Mouse (Mus musculus) thymus, postnatal 14 days (tissue): ENCODE results near the gene Gm4131.
A peak's percentile ranks its signal among the peaks of the same experiment; 100 is the strongest.
"Not testable (repeated sequence)": the region's sequence is repeated elsewhere in the genome, so short reads cannot be mapped to it uniquely, and the experiment has no call there.

Experiments used
- DNase-seq: peaks from one replicate; pipeline ENCODE4 v3.0.0; 2021

Gene Gm4131

DNA sequence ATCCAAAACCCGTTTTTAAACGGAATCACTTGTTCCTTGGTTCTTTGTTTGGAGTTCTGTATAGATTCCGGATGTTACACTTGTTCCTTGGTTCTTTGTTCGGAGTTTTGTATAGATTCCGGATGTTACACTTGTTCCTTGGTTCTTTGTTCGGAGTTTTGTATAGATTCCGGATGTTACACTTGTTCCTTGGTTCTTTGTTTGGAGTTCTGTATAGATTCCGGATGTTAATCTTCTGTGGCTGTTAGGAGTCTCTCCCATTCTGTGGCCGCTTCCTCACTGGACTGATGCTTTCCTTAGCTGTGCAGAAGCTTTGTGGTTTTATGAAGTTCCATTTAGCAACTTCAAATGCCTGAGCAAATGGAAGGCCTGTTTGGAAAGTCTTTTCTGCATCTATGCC lies at the start of gene Gm4131:
TSS of gene Gm4131 (minus strand) at position 101 of the 400 bp plus-strand sequence.
- DNase-seq: not testable (repeated sequence)

DNA sequence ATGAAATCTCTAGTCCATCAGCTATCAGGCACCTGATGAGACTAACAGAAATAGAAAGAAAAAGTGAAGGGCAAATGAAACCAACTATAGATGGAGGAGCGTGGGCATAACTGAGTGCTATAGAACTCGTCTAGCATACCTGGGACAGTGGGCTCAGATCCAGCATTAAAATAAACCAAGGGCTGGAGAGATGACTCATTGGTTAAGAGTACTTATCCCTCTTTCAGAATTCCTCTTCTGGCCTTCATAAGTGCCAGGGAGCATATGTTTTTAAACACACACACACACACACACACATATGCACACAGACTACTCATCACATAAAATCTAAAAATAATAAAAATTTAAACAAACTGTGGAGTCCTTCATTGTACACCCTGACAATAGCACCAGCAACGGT lies 43.2 kb upstream of the Gm4131 start:
- no peak for DNase-seq

DNA sequence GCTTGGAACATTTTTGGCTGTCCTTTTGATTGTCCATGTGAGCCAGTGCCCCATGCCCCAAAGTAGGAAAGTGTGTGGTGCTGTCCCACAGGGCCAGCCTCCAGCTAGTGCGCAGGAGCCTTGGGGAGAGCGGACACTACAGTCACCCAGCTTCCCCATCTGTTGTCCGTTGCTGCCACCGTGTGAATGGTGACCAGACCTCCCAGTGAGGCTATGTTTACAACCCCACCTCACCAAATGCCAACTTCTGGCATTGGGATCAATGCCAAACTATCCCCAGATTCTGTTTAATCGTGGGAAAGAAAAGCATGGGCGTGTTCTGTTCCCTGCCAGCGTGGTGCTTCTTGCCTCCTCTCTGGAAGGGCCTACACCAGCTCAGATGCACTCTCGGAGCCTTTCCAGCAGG lies 41.1 kb upstream of the Gm4131 start:
- no peak for DNase-seq

DNA sequence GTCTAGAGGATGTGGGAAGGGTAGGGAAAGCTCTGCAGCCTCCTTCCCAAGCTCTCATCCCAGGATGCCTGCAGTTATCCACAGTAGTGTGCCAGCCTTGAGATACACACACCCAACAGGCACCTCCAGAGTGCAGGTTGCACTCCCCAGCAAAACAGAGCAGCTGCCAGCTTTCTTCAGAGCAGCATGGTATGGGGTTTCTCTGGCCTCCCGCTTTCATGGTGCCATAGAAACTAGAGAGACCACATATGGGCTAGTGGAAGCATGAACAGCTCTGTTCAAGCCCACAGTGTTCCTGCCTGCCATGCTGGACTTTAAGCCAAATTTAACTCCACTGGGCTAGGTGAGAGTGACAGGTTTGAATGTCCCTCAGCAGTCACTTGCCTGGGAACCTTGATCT lies 36.1 kb upstream of the Gm4131 start:
- no peak for DNase-seq

DNA sequence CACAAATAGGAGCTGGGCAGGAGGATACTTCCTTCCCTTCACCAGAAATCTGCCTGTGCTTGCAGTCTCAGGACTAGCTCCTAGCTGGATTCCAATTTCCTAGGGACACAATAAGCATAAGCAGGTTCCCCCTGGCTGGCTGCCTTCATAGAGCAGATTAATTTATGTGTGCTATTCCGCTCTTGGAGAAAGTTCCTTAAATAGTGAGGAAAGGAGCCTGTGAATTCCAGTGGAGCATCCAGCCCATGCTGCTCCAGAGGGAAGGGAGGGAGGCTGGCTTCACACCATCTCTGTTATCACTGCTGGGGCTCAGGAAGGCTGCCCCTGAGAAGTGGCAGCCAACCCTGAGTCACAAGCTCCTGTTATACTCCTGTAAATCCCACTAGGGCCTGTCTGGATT lies 35.5 kb upstream of the Gm4131 start:
- no peak for DNase-seq

DNA sequence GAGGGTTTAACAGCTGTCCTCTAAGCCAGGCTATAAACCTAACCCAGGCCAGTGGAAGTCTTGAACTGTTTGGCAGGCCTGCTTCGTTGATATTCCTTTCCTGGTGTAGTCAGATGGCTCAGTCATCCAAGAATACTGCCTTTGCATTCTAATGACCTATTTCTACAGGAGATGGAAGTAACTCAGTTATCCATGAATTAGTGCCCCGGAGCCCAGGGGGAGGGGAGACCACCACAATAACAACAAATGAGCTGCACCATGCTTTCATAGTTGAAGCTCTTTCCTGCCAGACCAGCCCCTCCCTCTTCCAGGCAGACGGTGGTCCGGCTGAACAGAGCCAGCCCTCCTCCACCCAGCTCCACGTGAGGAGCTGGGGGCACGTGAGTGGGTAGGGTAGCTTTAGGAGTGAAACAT lies 33.4 kb upstream of the Gm4131 start:
- DNase-seq: no peak

DNA sequence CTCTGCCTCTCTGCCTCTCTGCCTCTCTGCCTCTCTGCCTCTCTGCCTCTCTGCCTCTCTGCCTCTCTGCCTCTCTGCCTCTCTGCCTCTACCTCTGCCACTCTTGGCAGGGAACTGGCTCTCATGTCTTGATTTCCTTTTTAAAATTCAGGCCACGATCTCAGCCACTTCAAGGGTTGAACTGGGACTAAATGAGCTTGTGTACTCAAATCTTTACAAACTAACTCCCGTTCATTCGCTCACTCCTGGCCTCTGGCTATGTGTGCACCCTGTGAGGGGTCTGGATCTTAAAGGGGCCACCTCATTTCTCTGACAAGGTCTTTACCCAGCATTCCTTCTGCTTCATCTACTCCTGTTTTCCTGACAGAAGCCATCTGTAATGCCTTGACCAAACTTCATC lies 18.6 kb upstream of the Gm4131 start:
- DNase-seq: no peak

DNA sequence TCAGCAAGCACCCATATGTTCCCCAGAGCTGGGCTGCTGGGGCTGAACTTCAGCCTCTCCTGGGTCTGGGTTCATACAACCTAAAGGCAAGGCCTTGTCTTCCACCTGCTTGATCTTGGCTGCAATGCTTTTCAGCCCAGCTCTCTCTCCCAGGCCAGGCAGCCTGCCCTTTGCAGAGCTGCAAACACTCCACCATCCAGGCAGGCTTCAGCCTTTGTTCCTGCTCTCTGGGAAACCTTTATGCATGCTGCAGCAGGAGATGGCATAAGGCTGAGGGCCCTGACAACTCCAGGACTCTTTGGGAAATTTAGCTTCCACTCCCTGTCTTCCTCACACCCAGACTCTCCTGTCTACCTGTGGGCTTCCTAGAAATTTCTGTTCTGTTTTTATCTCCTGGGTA lies 17.9 kb upstream of the Gm4131 start:
- DNase-seq: no peak

DNA sequence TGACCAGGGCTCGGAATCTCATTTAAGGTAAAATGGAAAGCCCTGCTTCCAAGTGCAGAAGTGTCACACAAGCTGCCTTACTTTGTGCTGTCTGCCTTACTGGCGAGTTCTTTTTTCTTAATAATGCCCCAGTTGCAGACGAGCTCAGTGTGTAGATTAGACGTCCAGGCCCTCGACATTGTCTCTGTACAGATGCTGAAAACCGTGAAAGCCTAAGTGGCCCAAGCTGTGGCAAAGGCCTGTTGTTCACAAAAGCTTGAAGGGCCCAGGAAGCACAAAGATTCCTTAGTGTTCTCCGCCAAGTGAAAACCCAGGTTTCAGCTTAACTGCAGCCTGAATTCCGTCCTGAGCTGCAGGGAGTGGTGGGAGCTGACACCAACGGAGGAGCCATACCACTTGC lies 15.0 kb upstream of the Gm4131 start:
- no peak for DNase-seq

DNA sequence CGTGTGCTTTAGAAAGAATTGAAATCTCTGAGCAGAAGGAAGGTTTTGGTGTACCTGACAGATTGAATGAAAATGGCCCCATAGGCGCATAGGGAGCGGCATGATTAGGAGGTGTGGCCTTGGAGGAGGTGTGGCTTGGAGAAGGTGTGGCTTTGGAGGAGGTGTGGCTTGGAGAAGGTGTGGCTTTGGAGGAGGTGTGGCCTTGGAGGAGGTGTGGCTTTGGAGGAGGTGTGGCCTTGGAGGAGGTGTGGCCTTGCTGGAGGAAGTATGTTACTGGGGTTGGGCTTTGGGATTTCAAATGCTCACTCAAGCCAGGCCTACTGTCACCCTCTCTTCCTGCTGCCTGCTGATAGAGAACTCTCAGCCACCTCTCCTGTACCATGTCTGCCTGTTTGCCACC lies 14.2 kb upstream of the Gm4131 start:
- no peak for DNase-seq

DNA sequence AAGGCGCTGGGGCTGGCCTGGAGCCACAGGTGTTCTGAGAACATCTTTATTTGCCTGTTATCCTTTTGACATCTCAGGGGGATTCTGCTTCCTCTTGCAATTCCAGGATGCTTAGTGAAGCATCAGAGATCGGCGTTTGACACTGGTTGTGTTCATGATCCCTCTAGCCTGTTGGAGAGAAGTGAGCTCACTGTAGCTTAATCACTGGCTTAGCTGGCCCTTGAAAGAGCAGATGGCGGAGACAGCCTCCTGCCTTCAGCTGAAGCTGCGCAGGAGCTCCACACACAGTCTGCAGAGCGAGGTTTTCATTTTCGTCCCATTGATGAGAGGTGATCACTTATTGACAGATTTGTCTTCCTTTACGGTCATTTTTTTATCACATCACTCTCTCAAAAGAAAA lies 9.1 kb upstream of the Gm4131 start:
- no peak for DNase-seq

DNA sequence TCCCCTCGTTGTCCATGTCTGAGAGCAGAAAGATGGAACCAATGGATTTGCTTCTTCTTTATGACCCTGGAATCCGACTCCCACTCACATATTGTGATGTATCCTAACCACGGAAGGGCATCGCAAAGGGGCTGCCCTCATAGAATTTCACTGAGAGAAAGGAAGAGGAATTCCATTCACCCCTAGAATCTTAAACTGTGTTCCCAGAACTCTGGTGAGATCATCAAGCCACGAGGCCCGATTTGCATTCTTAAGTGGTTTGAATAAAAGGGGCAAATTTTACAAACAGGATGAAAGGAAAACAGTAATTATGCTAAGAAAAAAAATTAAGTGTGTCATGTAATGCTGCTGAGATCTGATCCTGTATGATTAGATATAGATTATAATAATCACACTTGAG lies 8.2 kb upstream of the Gm4131 start:
- no peak for DNase-seq

DNA sequence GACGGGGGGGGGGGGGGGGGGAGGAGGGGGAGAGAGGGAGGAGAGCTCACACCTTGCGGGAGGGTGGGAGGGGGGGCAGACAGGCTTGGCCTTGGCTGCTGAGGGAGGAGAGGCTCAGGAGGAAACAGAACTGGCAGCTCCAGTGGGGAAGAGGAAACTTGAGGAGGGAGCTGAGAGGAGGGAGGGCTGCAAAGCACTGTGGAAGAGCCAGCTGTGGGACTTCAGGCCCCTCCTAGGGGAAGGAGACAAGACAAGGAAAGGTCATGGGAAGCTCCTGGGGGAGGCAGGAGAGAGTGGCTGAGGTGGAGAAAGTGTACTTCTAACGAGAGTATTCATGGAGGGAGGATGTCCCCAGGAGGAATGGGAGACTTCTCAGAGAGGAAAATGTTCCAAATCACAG lies 6.7 kb upstream of the Gm4131 start:
- no peak for DNase-seq

DNA sequence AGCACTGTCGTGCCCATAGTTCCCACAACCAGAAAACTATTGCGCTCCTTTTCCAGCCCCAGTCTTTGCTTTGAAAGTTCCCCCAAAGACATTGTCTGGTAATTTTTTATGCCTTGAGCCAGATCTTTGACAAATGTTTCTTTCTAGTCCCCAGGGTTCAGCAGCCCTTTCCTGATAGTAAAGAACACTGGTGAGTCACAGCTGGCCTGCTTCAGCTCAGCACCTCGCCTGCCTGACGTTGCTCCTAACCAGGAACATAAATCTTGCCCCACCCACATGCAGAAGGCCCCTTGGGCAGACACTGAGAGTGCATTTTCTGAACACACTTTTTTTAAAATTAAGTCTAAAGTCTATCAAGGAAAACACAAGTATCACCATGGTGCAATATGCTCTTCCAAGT lies 3.6 kb upstream of the Gm4131 start:
- DNase-seq: no peak

DNA sequence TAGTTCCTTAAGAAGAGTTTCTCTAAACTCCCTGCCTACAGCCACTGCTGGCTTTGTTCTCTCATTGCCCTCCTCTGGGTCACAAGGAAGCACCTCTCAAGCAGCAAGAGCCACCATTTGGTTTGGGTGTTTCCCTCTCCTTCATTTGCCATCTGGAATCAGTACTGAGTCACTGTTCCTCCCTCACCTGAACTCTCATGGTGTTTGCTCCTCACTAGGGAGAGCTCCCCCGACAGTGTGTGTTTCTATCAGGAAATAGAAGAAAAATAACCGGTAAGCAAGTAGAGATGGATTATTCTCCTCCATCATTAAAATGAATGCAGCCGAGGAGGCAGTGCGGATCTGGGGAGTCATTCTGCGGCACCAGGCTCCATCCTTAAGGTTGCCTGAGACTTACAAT lies 2.7 kb upstream of the Gm4131 start:
- DNase-seq: no peak

DNA sequence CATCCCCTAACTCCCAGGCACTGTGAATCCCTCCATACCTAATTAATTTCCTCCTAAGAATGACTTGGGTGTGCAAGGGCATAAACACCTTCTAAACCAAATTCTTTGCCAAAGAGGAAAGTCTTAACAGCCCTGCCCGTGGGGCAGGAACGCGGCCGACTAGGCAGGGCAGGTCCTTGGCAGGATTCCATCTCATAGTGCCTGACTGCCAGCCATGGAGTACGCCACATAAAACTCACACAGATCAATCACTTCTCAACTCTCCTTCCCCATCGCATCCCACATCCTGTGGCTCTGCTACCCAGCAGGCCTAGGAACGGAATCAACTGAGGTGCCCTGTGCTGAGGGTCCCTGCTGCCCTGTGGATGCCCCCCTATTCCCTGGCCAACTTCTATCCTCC lies 3.0 kb downstream of the Gm4131 start:
- DNase-seq: no peak

DNA sequence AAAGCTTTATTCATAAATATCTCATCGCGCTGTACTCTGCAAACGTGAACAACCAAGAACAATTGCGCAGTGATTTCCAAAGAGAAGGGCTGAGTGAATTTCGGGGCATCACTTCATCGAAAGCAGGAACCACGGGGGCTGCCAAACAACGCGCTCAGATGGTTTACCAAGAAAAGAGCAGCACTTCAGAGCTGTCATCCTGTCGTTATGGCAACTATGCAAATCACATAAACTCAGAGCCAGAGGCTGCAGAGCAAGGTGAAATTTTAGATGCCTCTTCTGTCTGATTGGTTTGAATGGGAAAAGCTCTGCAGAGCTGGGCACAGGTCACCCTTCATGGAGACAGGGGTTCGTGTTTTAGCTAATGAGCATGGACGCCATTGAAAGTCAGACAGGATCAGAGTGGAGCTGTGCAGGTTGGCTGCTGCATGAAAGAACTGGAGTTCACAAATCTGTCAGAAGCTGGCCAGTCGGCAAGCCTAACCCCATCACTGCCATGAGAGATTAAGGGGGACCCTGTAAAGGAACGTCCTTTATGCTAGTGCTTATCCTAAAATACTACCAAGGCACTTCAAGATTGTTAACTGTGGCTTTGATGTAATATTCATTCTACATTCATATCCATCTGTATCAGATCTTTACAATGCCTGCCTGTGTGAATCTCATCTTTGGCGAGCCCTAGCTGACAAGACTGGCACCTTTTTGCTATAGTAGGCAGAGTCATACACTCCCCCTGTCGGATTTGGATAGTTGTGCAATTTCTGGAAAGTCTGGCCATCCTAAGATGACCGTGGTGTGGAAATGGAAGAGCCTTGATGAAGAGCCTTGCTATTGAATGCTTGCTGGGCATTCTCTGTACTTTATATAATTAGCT lies 4.6 kb downstream of the Gm4131 start:
- DNase-seq: no peak

DNA sequence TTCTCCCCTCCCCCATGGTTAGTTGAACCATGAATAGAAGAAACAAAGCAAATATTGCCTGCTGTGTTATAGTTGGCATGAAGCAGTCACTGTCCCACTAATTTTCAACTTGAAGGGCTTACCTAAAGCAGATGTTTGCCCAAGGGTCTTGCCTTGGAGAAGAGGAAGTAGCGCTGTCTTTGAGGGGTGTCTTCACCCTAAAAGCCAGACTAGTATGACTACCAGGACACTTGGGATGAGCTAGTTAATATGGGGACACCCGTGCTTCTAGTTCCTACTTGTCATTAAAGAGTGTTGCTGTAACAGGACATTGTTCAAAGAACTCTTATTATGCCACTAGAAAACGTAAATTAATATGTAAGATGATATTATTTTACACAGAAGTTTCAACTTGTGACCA lies 9.6 kb downstream of the Gm4131 start:
- DNase-seq: no peak

DNA sequence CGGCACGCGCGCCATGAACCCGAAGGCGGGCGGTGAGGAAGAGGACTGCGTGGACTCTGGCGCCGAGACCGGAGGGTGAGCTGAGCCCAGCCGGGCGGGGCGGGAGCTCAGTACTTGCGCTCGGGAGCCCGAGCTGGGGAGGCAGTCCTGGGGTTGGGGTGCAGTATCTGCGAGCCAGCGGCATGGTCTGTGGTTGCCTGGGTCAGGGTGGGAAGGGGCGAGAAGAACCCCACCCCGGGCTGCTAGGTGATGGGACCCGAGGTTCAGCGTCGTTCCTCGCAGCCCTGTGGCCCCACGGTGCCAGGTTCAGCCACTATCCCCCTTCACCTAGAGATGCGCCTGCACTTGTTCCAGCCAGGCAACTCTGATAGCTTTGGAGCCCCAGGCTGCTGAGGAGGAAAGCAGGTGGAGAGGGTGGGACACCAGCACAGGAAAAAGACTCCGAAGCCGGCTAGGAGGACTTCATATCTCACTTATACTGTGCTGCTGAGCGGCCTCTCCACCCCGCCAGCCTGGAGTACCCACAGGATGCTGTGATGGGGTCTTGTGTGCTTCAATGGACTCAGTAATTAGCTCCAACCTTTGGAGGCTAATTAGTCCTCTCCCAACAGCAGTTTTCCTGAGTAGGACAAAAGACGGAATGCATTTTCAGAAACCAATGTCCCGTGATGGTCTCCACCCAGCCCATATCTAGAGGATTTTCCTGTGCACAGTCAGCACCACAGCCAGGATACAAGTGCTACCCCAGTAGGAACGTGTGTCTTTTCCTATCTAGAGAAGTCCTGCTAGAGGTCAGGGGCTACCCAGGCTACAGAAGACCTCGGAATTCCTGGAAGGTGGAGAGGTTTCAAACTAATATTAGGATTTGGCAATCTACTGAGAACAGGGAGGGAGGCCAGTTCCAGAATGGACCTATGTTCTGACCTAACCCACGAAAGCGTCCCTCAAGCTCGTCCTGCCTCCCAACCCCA lies 10.6 kb downstream of the Gm4131 start:
- DNase-seq: no peak

DNA sequence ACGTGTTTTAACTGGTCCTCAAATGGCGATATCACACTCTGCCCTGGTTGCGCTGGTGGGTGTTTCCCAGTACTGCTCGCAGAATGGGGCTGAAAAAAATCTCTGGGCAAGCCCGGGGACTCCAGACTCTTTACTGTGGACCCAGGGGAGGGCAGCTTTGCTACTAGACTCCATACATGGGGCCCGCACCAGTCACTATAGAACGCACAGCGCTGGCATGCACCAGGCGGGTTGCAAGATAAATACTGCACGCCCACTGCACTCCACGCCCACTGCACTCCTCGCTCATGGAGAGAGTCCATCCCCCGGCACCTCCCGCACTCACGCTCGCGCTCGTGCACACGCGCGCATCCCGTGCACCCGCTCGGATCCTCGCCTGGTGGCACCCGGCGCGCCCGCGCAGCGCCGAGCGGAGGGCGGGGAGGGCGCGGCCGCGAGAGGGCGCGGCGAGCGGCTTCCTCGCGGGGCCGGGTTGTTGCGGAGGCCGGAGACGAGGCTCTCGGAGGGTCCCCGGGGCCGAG lies 11.4 kb downstream of the Gm4131 start, which contains the start of gene Fam124a:
TSS of gene Fam124a (plus strand) at position 429 of the 521 bp plus-strand sequence.
- peak; percentile 66 for DNase-seq

DNA sequence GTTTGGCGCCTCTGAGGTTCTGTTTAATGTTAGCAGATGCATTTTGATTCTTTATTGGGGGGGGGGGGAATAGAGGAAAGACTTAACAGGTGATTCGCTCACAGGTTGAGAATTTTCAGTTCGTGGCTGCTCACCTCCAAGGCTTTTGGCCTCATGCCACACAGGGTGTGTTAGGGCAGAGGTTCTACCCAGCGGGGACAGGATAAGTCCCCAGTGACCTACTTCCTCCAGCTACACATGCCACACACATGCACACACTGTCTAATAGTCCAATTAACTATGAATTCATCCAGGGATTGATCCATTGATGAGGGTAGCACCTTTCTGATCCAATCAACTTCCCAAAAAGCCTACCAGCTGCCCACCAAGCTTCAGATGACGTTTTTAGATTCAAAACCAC lies 12.9 kb downstream of the Gm4131 start:
- no peak for DNase-seq

DNA sequence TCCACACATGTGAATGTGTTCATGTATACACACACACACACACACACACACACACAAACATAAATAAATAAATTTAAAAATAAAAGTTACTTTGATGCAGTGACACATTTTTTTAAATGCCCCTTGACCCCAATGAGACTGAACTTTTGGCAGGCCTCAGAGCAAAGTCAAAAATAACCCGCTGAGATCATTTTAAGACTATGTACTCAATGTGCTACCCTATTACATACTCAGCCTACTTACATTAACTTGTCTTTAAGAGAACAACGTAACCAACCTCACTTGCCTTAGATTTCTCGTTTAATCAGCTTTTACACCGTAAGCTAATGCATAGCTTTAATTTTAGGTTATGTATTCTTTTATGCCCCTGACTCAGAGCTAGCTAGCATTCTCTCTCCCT lies 13.9 kb downstream of the Gm4131 start:
- no peak for DNase-seq

DNA sequence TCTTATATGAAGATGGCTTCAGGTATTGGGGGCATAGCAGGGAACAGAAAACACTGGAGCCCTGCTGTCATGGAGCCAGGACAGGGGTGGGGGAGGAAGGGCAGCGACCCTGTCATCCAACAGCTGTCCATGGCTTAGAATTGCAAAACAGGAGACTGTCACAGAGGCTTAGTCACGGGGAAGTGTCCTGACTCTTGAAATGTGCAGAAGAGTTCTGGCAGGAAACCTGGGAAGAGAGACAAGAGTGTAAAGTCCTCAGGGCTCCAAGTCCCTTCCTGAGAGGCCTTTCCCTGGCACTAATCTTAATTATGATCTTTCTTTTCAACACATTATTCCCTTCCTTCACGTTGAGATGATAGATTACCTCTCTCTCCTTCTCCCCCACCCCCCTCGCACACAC lies 16.6 kb downstream of the Gm4131 start:
- DNase-seq: no peak

DNA sequence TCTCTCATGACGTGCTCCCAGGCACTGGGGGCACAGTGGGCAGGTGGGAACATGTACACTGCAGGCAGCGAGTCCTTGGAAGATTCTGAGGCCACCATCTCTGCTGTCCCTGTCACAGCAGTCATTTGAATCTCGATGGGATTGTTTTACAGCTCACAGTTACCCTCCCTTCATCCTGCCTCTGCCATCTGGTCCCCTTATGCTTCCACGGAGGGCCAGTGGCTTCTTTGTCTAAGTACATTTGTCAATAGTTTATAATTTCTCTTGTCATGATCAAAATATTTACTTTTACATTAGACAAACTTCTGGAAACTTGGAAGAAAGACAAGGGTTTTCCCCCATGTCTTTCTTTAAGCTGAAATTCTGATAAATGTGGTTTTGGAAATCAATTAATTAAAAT lies 20.0 kb downstream of the Gm4131 start:
- DNase-seq: no peak
